Mouse (Mus musculus): ENCODE measurements at regions not wholly inside any gene's neighbourhood (a gene's known extent, or its start where the extent isn't known, plus 50 kb on each side); places are given as distances from the start of the nearest gene placed in this dataset.

DNA sequence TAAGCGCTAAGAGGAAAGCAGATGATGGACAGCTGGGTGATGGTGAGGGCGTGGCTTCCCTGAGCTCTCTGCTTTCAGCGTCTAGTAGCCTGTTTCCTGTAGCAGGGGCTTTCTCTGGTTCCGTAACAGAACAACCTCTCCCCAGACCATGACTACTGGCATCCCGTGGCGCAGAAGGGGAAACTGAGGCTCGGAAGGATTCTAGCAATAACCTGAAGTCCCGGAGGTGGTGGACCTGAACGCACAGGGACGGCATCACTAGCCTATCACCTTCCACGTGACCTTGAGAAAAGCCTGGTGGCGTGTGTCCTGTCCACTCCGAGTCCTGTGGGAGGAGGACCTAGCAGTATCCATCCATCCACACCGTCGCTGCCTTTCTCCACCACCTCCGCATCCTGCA lies 208.1 kb downstream of the Gm26897 start:
- WGBS: 86% methylated on average over 16 of the region's 16 CpGs
- H3K27ac ChIP-seq (ENCODE audit: insufficient read depth, low read depth, low read length): no peak overlapping the region
- TF ChIP-seq POLR2A (IDR thresholded peaks at IDR 0.05; ENCODE audit: insufficient read depth, low read depth, low read length): no peak
- no peak for TF ChIP-seq CTCF (IDR thresholded peaks at IDR 0.05; ENCODE audit: insufficient read depth, low read depth, low read length)

DNA sequence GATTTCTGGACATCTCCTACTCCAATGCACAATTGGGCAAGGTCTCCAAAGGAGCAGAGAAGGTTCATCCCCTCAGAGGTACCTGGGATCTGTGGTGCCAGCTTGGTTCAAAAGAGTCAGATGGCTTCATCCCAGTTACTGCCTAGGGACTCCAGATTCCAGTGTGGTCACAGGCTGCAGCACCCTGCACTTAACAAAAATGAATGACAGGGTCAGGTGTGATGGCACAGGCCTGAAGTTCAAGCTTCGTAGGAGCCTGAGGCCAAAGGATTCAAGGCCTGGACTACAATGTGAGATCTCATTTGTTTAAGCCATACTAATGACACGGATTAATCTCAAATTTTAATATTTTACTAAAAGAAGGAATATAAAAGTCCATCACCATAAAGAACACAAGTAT lies 209.1 kb downstream of the Gm26897 start:
- WGBS: 97% methylated on average over 2 of the region's 2 CpGs
- H3K27ac ChIP-seq (ENCODE audit: insufficient read depth, low read depth, low read length): no peak overlapping the region
- no peak for TF ChIP-seq POLR2A (IDR thresholded peaks at IDR 0.05; ENCODE audit: insufficient read depth, low read depth, low read length)
- no peak for TF ChIP-seq CTCF (IDR thresholded peaks at IDR 0.05; ENCODE audit: insufficient read depth, low read depth, low read length)
- H3K4me1 ChIP-seq (ENCODE audit: control insufficient read depth, insufficient read depth, low read length): peaks cover 14% of the 10 kb centered on the region
- no peak overlapping the region for H3K4me3 ChIP-seq (ENCODE audit: insufficient read depth, low read depth, low read length)

More for the DNA sequence above, 208.1 kb downstream of the Gm26897 start:
- Histone ChIP-seq H3K4me3 (ENCODE audit: insufficient read depth, low read depth, low read length) (no peak overlapping the region), H3K4me1 (ENCODE audit: control insufficient read depth, insufficient read depth, low read length) (peaks cover 14% of the 10 kb centered on the region)

DNA sequence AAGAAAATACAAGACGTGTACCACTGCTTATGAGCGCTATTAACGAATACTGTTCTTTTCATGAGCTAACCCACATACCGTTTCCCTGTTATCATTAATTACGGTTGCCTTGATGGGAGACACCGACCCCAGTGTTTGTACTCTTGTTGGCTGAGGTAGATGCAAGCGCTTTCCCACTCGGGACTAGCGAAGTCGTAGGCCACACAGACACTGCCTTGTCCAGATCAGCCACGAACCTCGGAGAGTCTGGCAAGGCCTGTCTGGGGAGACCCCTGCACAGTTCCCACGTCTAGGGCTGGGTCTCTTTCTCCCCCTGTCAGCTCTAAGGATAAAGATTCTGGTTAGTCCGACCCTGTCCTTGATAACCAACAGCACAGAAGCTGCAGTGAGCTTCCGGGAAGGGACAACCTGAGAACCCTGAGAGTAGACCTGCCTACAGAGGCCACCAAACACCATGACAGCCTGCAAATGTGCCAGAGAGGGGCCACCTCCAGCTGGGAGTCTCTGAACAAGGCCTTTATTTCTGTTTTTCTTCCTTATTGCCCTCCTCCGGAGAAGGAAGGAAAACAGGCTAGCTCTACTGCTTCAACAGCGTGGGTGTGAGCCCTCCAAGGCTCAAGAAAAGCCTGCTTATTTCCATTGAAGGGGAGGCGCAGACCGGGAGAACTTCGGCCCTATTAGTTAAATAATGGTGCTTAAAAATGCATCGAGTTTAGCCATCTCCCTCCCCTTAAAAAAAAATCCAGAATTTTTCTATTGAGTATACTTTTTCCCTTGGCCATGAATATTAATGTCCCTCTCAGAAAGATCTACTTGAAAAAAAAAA lies 209.8 kb downstream of the Gm26897 start:
- 58% methylated on average over 21 of the region's 21 CpGs for WGBS
- H3K4me1 ChIP-seq (ENCODE audit: control insufficient read depth, insufficient read depth, low read length): peaks cover 14% of the 10 kb centered on the region
- H3K4me3 ChIP-seq (ENCODE audit: insufficient read depth, low read depth, low read length): no peak overlapping the region
- no peak for TF ChIP-seq POLR2A (IDR thresholded peaks at IDR 0.05; ENCODE audit: insufficient read depth, low read depth, low read length)
- no peak for TF ChIP-seq CTCF (IDR thresholded peaks at IDR 0.05; ENCODE audit: insufficient read depth, low read depth, low read length)
- H3K27ac ChIP-seq (ENCODE audit: insufficient read depth, low read depth, low read length): no peak overlapping the region

- Histone ChIP-seq H3K4me1 (ENCODE audit: control insufficient read depth, insufficient read depth, low read length) (peaks cover 14% of the 10 kb centered on the region), H3K27ac (ENCODE audit: insufficient read depth, low read depth, low read length) (no peak overlapping the region), H3K4me3 (ENCODE audit: insufficient read depth, low read depth, low read length) (no peak overlapping the region)
- no peak for TF ChIP-seq CTCF (IDR thresholded peaks at IDR 0.05; ENCODE audit: insufficient read depth, low read depth, low read length)
- TF ChIP-seq POLR2A (IDR thresholded peaks at IDR 0.05; ENCODE audit: insufficient read depth, low read depth, low read length): no peak
- WGBS: 32% methylated on average over 27 of the region's 28 CpGs
These were observed 210.7 kb downstream of the Gm26897 start for GRCm38 (mm10) chr5:111944273-111944971.

- WGBS: 67% methylated on average over 3 of the region's 3 CpGs
- no peak for TF ChIP-seq CTCF (IDR thresholded peaks at IDR 0.05; ENCODE audit: insufficient read depth, low read depth, low read length)
- H3K4me3 ChIP-seq (ENCODE audit: insufficient read depth, low read depth, low read length): no peak overlapping the region
- no peak overlapping the region for H3K27ac ChIP-seq (ENCODE audit: insufficient read depth, low read depth, low read length)
- peaks cover 14% of the 10 kb centered on the region for H3K4me1 ChIP-seq (ENCODE audit: control insufficient read depth, insufficient read depth, low read length)
These were observed 211.2 kb downstream of the Gm26897 start for GRCm38 (mm10) chr5:111944972-111945285.

DNA sequence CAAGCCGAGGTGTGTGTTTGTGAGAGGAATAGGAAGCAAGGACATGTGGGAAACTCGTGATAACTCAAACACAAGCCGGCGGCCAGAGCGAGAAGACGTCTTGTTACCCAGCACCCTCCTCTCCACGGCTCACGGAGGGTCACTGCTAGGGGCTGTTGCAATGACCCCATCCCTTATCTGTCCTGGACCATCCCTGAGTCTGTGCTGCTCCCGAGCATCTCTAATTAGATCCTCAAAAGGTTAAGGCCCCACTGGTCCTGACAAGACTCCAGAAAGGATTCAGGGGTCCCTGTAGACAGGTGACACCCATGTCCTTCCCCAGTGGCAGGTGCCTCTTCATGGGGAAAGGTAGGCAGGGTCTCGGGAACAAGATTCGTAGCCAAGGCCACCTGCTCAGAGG lies 212.6 kb downstream of the Gm26897 start:
- no peak overlapping the region for H3K4me3 ChIP-seq (ENCODE audit: insufficient read depth, low read depth, low read length)
- no peak for TF ChIP-seq POLR2A (IDR thresholded peaks at IDR 0.05; ENCODE audit: insufficient read depth, low read depth, low read length)
- TF ChIP-seq CTCF (IDR thresholded peaks at IDR 0.05; ENCODE audit: insufficient read depth, low read depth, low read length): no peak
- WGBS: 98% methylated on average over 11 of the region's 11 CpGs
- no peak overlapping the region for H3K27ac ChIP-seq (ENCODE audit: insufficient read depth, low read depth, low read length)
- peaks cover 14% of the 10 kb centered on the region for H3K4me1 ChIP-seq (ENCODE audit: control insufficient read depth, insufficient read depth, low read length)

- no peak overlapping the region for H3K27ac ChIP-seq (ENCODE audit: insufficient read depth, low read depth, low read length)
- no peak overlapping the region for H3K4me3 ChIP-seq (ENCODE audit: insufficient read depth, low read depth, low read length)
- peaks cover 7% of the 10 kb centered on the region; the same call in 1 of the 2 replicates for H3K4me1 ChIP-seq (ENCODE audit: control insufficient read depth, insufficient read depth, low read length)
- TF ChIP-seq CTCF (IDR thresholded peaks at IDR 0.05; ENCODE audit: insufficient read depth, low read depth, low read length): no peak
- TF ChIP-seq POLR2A (IDR thresholded peaks at IDR 0.05; ENCODE audit: insufficient read depth, low read depth, low read length): no peak
- WGBS: 52% methylated on average over 28 of the region's 28 CpGs
These were observed 224.0 kb downstream of the Gm26897 start for GRCm38 (mm10) chr5:111957698-111958097.

- Histone ChIP-seq H3K27ac (ENCODE audit: insufficient read depth, low read depth, low read length) (no peak overlapping the region), H3K4me3 (ENCODE audit: insufficient read depth, low read depth, low read length) (no peak overlapping the region), H3K4me1 (ENCODE audit: control insufficient read depth, insufficient read depth, low read length) (peaks cover 7% of the 10 kb centered on the region; the same call in 1 of the 2 replicates)
- WGBS: 32% methylated on average over 17 of the region's 17 CpGs
- no peak for TF ChIP-seq POLR2A (IDR thresholded peaks at IDR 0.05; ENCODE audit: insufficient read depth, low read depth, low read length)
- TF ChIP-seq CTCF (IDR thresholded peaks at IDR 0.05; ENCODE audit: insufficient read depth, low read depth, low read length): no peak
These were observed 224.5 kb downstream of the Gm26897 start for GRCm38 (mm10) chr5:111958226-111958625.

GRCm38 (mm10) chr5:111965311-111965710 lies 231.6 kb downstream of the Gm26897 start:
- no peak overlapping the region for H3K4me3 ChIP-seq (ENCODE audit: insufficient read depth, low read depth, low read length)
- H3K27ac ChIP-seq (ENCODE audit: insufficient read depth, low read depth, low read length): no peak overlapping the region
- WGBS: 85% methylated on average over 7 of the region's 7 CpGs
- no peaks in the 10 kb centered on the region for H3K4me1 ChIP-seq (ENCODE audit: control insufficient read depth, insufficient read depth, low read length)
- TF ChIP-seq CTCF (IDR thresholded peaks at IDR 0.05; ENCODE audit: insufficient read depth, low read depth, low read length) (no peak), POLR2A (IDR thresholded peaks at IDR 0.05; ENCODE audit: insufficient read depth, low read depth, low read length) (no peak)
